Mouse (Mus musculus) heart, adult 18-20 months (tissue): ENCODE measurements around the gene Sema4d. TPM values are rescaled to one million over a fixed set of nuclear protein-coding genes. Genes with fewer than 3 reads are reported as not detected.

ENCODE experiments used
- DNase-seq, 2 experiments: peaks; one replicate each; pipeline ENCODE4 v3.0.0; 2021 to 2022; ENCODE audit warnings: mixed read lengths in 1 of 2
- total RNA-seq, 2 experiments: library from RNA; stranded (reverse); gene quantifications; 2 replicates each; pipeline ENCODE4 v1.2.3; 2021

Sema4d gene
- total RNA-seq, 2 experiments from 2014 or later: 57.5 to 67.5 TPM

DNA sequence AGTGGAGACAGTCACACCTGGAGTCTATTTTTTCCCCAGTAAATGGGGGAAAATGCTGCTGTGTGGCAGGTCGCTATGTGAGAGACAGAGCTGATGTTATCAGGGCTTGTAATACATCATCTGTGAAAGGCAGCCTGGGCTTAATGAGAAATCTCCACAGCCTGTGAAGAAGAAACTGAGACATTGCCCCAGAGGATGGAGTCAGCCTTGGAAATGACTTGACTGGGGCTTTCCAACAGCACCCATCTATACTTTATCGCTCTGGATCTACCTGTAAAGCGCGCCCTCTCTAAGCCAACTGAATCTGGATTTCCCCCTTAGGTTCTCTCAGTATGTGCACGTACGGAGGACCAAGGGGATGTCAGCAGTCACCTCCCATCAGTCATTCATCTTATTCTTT, 21.1 kb upstream of the Sema4d start:
- no peak for DNase-seq

DNA sequence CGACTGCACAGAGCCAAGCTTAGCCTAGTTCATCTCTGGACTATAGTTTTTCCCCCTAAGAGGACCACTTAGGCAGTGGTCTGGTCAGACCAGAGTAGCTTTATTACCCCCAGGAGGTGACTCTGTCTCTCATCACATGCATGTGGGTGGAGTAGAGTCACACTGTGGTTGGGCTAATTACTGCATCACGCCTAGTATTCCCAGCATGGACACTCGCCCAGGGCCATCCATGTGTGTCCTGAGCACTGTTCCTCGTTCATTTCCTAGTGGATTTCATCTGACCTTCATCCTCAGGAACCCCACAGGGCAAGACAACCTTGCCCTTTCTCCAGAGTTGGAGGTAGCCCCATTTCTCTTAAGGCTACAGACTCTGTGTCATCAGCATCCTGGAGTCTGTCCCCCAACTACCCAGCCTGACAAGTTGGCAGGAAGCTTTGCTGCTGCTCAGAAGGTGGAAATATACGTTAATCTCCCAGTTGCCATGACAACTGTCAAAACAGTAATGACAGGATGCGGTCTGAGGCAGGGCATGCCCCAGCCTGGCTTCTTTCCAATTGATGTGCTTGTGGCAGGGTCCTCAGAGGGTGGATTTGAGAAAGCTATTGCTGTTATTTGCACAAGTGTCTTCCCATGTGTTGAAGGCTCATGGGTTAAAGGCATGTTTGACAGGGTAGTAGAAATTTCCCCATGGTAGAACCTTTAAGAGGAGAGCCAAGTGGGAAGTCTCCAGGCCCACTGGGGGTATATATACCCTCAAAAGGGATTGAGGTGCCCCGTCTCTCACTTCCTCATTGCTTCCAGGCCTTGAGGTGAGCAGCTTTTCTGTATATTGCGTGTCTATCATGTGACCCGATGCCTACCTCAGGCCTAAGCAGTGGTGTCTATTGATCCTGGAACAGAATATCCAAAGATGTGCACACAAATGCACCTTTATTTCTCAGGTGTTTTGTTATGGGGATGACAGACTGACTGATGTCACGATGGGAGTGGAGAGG, 20.4 kb upstream of the Sema4d start:
- DNase-seq: no peak

DNA sequence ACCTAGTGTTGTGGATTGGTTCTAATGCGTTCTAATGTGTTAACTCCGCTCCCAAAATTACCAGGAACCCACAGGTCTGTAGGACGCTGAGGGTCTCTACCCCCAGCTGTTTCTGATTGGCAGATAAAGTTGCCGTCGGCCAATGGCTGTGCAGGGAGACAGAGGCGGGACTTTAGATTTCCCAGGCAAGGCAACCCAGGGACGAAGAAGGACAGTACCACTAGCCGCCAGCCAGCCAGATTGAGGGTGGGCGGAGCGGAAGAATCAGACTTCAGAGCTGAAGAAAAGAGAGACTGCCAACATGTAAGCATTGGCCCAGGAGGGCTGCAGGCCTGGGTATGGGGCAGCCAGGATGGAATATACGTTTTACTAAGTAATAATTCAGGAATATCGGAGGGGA, 14.6 kb upstream of the Sema4d start:
- no peak for DNase-seq

DNA sequence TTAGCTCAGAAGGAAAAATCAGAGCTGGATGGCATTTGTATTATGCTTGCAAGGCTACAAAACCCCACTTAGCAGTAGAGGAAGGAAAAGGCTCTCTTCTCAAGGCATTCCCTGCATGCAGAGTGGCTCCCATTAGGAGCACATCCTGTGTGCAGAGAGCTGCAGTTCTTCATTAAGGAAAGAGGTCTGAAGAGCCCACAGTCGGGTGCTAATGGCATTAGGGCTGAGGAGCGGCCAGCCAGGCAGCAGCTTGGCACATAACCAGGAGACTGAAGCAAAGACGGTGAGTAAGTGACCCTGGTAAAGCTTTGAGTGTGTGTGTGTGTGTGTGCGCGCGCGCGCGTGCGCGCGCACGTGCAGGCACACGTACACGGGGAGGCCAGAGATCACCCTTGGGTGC, 12.7 kb upstream of the Sema4d start:
- no peak for DNase-seq

DNA sequence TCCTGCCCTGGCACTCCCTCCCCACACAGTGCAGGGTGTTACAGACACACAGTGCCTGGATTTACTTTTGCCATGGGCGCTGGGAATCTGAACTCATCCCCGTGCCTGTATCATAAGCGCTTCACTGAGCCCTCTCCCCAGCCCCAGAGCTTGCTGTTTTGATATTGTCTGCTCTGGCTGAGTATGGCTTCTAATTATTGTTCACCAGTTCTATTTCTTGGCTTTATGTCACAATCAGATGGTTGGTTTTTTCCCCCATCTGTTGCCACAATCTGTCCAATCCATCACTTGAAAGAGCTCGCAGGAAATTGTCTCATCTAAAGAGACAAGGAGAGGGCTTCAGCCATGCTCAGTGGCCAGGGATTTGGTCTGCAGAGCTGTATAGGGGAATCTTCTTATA, 12.1 kb upstream of the Sema4d start:
- no peak for DNase-seq

DNA sequence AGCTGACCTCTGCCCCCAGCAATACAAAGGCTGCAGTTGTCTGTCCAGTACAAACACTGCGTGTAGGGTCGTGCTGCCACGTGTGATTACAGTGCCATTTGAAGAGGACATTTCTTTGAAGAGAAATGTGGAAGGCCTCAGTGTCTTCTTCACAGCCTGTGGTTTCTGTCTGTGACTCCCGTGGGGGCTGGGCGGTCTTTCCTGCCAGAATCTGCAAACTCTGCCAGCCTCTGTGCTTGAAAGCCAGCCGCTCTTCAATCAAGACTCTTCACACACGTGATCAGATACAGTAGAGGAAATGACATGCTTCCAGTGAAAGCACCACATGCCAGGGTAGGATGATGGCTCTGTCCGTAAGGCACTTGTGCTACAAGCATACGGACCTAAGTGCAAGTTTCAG, 7.4 kb upstream of the Sema4d start:
- DNase-seq: peak in 1 of 2 experiments; percentile 21

DNA sequence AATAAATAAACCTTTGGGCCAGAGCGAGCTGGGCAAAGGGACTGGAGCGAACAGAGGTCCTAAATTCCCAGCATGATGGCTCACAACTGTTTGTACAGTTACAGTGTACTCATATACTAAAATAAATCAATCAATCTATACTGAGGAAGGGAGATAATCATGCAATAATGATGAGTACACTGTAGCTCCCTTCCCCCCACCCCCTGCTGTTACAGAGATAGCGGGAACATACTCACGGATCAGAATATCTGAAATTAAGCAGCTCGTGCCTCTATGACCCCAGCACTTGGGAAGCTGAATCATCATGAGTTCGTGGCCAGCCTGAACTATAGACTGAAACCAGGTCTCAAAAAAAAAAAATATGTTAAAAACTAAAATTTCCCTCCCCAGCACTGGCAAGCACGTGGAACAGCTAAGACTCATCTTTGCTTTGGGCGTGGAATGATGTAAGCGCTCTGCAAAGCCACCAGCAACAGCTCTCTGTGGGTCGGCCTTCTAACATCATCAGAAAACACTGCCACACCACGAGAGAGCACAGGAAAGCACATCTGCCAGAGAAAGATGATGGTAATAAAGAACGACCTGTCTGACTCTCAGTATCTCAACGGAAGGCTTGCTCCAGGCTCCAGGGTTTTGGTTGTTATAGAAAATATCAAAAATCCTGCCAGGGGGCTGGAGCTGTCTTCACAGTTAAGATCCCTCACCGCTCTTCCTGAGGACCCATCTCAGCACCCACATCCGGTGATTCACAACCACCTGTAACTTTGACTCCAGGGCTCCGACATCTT, 6.4 kb upstream of the Sema4d start:
- no peak for DNase-seq

DNA sequence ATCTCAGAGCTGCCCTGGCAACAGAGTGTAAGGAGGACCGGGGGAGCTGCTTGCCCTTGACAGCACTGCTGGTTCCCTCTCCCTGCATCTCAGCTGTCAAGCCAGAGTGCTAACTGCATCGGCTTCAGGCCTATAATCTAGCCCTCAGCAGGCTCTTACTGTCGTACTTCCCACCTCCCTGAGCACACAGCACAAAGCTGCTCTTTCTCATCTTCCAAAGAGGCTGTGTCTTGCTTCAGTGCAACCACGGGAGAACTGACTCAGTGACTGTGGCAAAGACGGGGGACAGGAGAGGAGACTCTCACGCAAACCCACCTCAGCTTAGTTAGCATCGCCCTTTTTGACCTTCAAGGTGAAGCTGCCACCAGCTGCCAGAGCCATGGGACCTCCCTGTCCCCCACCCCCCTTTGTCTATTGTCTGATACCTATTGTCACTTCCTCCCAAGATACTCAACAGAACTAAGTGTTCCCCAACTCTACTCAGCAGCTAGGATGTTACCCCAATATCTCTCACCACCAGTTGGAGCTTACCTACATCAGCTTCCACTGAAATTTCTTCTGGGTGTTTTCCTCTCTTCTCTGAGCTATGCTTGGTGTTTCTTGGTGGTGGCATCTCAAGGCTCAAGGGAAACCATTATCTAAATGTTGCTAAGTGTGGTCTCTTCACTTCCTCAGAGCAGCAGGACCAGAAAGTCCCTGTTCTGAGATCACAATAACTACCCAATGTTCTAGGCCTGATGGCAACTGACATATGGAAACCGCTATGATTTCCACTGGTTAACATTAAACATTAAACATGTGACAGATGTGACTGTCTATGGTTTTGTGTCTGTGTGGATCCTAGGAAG, 4.6 kb upstream of the Sema4d start:
- no peak for DNase-seq

DNA sequence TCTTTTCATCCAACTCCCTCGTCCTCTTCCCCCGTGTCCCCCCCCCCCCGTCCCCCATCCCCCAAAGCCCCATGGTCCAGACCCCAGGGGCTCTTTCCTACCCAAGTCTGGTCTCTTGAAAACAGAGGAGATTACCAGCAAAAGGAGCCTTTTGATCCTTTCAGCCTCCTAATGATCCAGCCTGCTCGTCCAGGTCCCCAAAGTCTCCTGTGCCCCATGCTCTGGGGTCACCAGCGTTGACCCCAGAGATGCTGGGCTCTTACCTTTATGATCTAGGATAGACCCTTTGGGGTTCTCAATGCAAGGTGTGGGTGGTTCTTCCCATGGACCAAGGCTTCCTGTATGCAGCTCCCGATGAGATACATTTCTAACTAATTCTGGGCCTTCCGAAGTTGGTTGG, 401 bp upstream of the Sema4d start:
- no peak for DNase-seq

DNA sequence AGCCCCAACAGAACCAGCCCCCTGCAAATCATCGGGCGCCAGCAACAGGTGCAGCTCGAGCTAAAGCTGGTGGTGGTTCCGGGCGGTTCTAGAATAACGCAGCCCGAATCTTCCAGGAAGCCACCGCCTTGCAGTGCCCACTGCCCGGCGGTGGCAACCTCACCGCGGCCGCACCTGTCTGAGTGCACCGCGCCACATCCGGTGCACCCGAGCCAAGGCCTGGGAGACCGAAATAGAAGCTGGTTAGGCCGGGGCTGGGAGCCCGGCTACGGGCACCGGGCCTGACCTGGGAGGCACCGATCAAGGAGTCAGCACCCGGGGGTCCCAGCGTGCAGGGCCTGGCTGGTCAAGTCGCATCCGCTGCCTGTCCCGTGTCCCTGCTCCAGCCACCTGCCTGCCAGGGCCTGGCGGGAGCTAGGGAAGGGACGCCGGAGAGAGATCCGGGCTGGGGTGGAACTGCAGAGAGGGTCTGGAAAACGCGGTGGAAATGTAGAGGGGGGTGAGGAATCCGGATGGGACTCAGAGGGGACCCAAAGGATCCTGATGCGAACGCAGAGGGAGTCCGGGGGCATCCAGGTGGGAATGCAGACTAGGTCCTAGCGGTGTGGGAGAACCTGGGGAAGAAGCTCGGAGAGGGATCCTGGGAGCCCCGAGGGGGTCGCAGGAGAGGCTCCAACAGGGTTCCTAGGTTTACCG, 670 bp downstream of the Sema4d start:
- peak; percentile 57 to 61 for DNase-seq

DNA sequence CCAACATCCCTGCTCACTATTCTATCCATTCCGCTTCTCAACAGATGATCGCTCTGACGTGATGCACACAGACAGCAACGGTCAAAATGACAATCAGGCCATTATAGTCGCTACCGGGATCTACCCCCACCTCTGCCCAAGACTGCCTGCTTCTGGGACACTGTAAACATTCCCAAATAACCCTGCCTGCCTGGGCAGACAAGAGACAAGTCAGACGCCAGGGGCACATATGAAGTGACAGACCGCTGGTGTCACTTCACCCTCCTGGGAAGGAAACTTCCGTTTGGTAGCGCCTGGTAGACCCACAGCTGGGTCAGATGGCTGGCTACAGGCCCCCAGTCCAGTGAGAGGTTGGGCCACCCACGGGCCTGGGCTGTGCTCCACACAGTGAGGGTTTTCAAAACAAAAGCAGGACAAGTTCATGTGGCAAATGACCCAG, 1.4 kb downstream of the Sema4d start:
- DNase-seq: no peak

DNA sequence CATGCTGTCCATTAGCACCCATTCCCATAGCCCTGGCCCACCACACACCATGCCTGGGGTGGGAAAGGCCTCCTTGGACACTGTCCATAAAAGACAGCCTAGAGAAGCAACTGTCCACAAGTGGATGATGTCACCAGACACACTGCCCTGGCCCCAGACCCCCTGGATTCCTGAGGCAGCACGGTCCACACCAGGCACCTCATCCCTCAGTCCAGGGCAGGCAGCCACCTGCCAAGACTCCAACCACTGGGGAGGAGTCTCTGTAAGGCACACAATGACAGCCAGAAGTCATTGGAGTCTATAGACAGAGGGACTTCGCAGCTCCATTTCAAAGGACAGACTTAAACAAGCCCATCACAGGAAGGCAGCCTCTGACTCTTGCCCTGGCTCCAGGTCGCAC, 1.9 kb downstream of the Sema4d start:
- no peak for DNase-seq

DNA sequence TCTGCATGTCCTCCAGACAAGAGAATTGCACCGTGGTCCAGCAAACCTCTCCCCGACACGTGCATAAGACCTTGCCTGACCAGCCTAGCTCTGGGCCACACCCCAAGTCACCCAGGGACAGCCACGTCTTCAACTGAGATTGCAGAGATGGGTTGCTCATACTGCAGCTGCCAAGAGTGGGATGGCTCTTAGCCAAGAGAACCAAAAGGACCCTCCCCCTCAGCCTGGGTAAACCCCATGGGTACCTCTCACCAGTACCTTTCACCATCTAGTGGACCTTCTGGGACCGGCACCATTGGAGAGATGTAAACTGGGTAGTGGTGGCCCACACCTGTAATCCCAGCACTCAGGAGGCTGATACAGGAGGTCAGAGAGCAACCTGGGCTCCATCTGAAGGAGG, 2.8 kb downstream of the Sema4d start:
- no peak for DNase-seq

DNA sequence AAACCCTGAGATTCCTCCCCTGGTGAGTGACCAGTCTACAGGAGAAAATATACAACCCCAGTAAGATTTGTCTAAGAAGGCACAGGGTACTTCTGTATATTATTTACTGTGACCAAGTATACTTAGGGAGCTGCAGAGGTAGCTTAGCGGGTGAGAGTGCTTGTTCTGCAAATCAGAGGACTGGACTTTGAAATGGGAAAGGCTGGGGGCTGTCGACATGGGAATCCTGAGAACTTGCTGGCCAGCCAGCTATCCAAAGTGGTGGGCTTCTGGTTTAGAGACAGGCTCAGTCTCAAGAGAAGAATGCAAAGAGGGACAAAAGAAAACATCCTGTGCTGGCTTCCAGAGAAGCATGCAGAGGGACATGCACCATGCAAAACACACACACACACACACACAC, 5.7 kb downstream of the Sema4d start:
- DNase-seq: no peak

DNA sequence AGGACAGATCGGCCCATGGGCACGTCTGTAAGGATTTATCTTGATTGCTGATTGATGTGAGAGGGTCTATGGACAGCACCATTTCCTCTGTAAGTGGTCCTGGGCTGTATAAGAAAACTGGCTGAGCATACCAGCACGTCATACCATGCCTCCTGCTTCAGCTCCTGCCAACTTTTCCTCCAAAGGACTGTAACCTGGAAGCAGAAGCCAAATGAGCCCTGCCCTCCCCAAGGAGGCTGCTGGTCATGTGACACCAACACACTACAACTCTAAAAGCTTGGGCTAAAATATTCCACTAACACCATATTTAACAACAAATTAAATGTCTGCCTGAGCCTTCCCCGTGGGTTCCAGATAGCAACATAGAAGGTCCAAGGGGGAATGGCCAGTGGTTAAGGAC, 6.9 kb downstream of the Sema4d start:
- no peak for DNase-seq

DNA sequence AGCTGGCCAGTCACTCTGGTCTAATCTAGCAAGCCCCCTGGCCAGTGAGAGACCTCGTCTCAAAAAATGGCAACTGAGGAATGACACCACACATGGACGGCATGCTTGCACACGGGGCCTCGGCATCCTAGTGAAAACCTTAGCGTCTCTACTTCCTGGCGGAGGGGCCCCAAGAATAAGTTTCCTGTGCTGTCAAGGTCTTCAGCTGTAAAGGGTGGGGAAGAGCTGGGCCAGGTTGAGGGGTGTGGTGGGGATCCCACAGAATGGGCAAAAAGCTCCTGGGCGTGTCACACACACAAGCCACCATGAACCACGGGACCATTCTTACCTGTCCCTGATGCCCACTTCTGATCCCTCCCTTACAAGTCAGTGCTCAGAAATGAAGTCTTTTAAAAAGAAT, 9.1 kb downstream of the Sema4d start:
- no peak for DNase-seq

DNA sequence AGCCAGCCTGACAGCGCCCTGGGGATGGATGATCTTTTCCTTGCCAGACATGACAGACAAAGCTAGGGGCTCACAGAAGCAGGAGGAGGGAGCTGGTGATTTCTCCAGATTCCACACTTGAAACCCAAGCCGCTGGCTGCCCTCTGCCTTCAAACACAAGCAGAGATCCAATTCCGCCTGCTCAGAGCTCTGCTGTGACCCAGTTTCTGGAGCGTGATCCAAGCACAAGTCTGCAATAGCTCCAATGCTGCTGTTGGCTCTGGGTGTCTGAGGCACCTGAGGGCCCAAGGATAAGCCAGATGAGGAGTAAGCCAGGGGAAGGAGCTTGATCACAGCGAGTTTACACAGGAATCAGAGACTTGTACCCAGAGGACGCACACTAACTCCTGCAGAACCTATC, 9.7 kb downstream of the Sema4d start:
- DNase-seq: no peak

DNA sequence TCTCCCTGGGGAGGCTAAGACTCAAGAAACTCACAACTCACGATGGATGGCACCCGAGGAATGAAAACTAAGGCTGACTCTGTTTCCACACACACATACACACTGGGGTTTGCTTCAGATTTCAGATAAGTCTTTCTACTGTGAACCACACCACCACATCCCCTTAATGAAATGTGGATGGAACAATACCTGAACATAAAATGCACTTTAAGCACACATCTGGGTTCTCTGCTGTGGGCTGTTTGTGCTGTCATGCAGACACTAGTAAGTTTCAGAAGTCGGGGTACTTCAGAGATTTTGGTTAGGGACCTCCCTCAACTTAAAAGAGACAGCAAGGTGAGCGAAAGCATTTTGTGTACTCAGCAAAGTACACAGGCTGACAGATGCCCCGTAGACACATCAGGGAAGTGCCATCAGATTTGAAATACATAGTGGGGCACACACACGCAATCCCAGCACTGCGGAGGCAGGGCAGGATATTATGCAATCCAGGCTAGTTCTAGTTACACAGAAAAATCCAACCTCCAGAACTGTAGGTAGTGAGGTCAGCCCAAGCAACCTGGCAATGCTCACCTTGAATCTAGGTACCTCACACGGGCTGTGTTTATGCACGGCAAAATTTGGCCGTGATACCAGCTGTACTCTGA, 12.9 kb downstream of the Sema4d start:
- DNase-seq: no peak

DNA sequence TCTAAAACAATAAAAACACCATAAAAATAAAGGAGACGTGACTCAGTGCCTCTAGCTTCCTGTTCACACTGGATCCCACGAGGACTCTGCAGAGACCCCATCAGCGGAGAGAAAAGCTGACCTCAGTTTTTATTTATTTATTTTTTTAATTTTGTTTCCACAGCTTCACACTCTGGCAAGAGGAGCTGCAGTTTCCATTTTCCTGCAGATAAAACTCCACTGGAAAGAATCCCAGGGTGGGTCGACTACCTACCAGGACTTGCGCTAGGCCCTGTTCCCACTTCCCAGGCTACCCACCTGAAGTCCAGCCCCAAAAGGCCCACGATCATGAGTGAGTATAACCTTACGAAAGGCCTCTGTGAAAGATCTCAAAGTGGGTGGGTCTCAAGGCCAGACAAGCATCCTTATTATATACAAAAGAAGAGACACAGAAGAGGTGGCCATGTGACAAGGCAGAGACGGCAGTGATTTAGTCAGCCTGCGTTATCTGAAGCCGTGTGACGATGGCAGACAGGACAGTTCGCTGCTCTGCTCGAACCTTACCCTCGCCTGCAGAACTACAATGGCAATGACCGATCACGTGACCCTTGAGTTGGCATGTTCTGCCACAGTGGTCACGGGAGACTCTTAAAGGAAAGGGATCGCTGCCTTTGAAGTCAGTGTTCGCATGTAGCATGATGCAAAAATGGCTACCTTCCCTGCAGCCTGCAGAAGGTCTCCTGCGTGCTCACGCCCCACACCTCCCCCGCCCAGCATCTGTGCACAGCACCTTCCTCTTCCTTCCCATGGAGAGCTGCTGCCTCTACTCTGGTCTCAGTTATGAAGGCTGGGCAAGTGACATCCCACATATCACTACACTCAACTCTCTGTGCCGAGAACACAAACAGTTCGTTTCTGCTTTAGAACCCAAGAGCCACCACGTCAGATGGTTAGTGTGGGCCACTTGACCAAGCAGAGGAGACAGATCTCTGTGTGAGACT, 14.3 kb downstream of the Sema4d start:
- DNase-seq: peak; percentile 31 to 43
